Mouse (Mus musculus): ENCODE measurements at regions not wholly inside any gene's neighbourhood (a gene's known extent, or its start where the extent isn't known, plus 50 kb on each side); places are given as distances from the start of the nearest gene placed in this dataset.
A peak's percentile ranks its signal among the peaks of the same experiment; 100 is the strongest.
"Not testable (repeated sequence)": the region's sequence is repeated elsewhere in the genome, so short reads cannot be mapped to it uniquely, and the experiment has no call there.

DNA sequence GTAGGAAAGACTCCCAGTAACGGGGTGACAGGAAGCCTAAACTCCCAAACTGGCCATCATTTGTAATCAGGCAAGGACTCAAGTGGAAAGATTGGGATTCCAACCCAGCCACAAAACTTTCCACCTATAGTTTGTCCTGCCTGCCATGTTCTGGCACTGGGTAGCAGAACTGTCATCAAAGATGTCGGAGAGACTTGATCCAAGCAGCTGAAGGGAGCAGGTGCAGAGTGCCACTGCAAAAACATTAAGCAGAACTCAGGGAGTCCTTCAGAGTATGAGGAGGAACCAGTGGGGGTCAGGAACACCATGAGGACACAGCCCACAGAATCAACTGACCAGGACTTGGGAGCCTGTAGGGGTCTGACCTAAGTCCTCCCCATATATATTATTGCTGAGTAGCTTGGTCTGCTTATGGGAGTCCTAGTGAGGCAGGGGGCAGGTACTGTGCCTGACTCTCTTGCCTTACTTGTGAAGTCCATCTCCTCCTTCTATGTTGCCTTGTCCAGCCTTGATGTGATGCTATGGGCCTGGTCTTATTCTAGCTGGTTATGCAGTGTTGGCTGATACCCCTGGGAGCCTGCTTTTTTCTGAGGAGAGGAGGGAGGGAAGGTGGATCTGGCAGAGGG lies 323.5 kb downstream of the Arl4a start:
- DNase-seq, result no peak

DNA sequence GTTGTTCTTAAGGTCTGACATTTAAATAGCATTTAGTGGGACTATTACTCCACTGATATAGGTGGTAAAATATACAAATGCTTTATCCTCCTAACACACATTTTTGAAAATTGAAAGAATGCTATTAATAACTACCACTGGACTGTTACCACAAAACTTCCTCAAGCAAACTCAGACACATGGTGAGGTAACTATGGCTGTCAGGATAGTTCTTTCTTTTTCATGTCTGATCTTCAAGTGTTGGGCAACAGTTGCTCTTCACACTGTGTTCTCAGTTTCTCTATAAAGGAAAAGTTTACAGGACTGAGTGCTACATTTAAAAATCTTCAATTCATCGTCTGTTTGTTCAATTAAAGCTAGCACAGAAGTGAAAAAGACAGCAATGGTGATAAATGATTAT lies 326.0 kb downstream of the Arl4a start:
- no peak for DNase-seq

DNA sequence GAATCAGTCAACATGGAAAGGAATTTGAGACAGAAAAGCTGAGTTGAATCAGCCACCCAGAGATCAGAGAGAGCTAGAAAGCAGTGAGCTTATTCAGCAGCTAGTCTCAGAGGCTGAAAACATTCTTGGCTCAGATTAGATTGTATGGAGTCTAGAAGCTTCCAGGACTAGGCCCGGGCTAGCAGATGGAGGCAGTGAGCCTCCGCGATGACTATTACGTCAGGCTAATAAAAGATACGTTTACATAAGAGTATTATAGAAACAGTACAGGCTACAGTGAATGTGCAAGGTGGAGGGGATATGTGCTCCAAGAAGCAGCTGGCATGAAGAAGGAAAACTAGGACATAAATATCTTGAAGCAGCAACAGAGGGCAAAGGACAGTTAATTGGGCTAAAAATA lies 328.0 kb downstream of the Arl4a start:
- DNase-seq, result no peak

DNA sequence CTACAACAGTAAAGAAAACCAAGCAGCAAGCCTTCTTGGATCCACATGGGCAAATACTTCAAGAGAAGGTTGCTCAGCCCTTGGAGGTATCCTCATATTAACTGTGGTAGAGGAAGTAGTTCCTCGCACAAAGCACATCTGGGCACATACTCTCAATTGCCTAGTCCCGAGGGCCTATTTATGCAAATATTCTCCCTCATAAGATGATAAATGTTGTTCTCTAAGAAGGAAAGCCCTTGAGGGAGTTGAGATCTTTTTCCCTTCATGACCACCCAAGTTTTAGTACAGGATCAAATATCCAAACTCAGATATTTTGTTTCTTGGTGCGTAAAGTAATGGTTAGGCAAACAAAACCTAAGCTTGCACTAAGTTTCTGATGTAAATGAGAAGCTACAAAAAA lies 340.6 kb downstream of the Arl4a start:
- DNase-seq, result no peak

DNA sequence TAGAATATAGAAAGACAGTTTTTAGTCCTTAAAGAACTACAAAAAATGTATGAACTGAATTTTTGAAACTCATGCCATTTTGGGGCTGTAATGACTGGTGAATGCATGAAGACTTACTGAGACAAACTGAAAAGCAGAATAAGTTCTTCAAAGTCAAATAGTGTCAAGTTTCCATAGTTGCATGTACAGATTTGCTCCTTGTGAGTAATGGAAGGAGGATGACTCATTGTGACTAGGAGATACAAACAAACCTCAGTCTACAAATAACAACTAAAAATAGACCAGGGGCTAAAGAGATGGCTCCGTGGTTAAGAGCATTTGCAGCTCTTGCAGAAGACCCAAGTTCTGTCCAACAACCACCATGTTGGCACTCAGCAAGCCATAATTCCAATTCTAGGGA lies 342.5 kb downstream of the Arl4a start:
- DNase-seq, result no peak

DNA sequence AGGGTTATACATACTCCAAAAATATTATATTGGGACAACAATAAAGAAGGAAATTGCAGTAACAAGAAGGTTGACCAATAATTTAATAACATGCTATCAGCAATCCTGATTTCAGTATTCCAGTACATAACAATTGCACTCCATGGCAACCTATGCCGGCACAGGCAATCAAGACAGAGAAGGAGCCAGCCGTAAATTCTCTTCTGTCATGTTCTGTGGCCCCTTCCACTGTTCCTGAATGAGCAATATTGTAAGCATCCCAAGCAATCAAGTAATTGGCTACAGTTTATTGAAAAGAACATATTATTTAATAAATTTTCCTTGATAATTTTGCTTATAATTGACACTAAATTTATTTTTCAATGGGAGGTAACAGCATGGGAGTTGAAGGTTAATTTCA lies 345.8 kb downstream of the Arl4a start:
- no peak for DNase-seq

DNA sequence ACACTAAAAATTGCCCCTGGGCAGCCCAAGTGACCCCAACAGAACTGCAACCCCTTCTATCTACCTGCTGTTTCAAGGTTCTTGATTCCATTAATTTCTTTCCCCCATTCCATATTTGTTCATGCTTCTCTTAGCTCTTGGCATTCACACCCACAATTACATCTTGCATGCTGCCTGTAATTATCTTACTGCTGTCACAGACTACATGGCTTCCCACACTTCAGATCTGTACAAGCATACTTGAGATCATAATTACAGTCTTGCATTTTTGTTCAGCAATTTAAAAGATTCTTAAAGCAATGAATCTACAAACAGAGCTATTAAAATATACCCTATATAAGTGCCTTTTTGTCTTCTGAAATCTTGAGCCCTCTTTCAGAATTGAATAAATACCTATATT lies 352.4 kb downstream of the Arl4a start:
- no peak for DNase-seq

DNA sequence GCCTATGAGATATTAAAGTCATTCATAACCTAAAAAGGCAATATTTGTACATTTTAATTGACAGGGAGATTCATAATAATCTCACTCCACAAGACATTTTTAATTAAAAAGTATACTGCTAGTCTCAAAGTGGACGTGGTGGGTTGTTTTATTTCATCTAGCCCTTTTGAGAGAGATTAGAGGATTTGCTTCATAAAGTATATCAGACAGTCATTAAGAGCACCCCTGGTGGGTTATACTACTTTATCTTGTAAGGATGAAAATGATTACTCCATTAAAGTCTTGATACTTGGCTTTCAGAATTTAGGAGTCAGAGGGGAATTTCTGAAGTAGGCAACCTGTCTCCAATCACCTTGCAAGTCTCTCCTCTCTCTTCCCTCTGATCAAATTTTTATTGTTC lies 355.7 kb downstream of the Arl4a start:
- DNase-seq, result no peak

DNA sequence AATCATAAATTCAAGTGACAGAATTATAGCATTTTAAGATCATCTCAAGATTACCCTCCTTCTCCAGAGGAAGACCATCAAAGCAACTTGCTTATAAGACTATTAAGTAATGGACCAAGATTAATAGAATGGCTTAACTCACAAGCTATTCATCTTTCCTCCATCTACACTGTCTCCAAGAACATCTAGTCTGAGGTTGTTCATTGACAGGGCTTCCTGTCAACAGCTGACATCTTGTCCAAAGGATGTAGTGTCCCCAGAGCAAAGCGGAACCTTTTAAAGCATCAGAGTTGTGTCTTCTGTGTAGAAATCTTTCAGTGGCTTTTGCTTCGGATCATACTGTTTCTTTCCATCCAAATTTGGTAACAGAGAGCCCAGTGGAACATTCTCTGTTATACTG lies 362.2 kb downstream of the Arl4a start:
- DNase-seq, result no peak

DNA sequence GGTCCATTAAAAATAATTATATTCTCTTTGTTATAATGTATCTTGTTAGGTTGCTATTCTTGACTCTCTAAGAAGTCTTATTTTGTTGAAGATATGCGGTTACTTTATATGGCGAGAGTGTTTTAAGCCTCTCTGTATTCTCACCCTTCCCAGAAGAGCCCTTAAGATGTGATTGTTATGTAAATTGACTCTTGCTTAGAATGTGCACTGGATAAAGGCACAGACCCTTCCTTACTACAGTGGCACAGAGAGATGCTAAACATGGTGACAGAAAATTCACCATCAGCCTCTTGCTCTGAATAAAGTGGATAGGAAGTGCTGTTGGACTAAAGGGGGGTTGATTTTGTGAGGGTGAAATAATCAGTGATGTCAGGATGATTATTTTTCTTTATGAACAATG lies 370.1 kb downstream of the Arl4a start:
- DNase-seq, result no peak

DNA sequence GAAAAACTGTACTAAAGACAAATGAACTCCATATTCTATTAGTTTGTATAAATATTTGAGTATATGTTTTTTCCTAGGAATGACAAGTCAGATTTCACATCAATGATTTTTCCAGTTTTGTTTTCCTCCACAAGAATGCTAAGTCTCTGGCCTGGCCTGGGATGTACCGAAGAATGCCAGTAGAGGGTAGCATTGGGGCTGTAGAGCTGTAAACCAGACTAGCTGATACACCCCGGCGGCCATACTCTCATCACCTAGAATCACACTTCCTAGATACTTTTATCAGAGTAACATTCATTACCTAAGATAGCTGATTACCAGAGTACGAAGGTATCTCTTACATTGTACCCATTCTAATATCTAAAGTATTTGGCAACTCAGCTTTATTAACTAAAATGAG lies 372.4 kb downstream of the Arl4a start:
- DNase-seq, result peak; percentile 47 to 53

DNA sequence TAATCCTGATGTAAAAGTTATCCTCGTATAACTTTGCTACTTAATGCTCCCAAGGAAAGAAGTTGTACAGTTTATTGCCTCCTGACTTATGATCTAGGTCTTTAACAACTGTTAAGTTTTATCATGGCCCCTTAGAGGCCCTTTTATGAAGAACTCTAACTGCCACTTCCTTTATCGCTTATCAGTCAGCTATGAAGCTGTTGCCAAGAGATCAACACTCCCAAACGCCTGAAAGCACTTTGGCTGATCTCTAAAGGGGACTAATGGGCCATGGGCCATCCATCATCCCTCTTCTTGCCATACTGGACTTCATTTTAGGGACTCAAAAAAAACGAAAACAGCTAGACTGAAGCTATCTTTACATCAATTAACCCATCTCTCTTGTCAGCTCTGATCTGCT lies 377.4 kb downstream of the Arl4a start:
- DNase-seq, result no peak

DNA sequence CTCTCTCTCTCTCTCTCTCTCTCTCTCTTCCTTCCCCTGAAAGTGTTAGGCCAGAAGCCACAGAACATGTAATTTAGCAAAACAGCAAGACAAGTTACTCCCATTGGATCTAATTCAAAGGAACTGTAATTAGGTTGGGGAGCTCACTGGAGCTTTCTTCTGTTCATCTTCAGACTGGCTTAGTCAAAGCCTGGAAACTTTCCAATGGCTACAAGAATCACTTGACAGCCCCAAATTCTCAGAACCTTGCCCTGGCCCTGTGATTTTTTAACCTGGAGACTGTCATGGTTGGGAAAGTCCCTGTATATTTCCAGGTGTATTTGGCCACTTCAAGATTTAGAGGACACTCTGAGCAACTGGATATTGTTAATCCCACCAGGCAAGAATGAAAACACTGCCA lies 381.2 kb downstream of the Arl4a start:
- no peak for DNase-seq

DNA sequence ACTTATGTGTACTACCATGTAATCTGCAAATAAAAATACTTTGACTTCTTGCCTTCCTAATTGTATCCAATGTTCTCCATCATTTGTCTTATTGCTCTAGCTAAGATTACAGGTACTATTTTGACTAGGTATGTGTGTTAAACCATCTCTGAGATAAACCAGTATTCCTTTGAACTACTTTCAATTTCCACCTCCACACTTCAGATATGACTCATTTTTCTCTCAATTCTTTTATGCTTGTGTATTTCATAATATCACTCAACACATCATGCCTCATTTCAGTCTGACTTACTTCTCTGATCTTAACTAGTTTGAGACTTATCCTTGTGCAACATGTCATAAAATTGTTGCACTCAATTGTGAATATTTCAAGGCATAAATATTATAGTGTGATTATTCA lies 388.9 kb downstream of the Arl4a start:
- no peak for DNase-seq

DNA sequence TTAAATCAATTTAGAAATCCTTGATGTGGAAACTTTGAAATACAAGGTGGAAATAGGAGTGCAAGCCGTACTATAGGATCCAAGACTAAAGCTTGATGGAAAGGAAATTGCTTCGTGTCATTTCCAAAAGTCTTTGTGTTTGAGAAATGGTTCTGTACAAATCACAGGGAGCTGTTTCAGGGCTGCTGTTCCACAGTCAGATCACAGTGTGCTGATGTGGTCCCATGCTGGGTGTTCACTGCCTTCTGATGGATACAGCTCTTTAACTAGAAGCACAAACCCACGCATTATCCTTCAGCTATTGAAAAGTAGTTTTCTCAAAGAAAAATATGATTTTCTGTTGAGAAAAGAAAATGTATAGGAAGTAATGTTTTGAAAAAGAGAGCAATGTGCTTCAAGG lies 391.3 kb downstream of the Arl4a start:
- no peak for DNase-seq

DNA sequence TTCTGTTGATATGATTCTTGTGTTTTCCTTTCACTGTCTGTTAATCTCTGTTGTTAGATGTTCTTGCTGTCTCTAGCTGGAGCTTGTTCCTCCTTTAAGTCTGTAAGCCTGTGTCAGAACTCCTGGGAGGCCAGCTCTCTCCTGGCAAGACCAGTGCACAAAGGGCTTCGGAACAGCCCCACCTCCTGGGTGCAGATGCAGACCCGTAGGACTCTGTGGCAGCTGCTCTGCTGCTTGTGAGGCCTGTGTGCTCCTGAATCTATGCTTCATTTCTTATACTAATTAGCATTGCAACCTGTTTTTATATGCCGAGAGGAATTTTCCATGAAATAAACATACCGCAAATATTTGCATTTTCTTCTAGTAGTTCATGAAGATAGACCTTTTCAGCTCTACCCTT lies 392.2 kb downstream of the Arl4a start:
- DNase-seq, result no peak

DNA sequence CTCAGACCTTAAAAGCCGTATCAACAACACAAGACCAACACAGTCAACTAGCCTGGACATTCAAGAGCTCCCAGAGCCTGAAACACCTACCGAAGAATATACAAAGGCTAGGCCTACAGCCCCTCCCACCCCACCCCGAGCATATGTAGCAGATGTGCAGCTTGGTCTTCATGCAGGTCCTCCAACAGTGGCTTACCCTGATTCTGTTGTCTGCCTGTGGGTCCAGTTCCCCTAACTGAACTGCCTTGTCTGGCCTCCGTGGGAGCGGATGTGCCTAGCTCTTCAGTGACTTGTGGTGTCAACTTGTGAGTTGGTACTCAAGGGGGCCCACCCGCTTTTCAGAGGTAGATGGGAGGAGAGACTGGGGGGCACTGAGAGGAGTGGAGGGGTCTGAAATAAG lies 398.6 kb downstream of the Arl4a start:
- no peak for DNase-seq

DNA sequence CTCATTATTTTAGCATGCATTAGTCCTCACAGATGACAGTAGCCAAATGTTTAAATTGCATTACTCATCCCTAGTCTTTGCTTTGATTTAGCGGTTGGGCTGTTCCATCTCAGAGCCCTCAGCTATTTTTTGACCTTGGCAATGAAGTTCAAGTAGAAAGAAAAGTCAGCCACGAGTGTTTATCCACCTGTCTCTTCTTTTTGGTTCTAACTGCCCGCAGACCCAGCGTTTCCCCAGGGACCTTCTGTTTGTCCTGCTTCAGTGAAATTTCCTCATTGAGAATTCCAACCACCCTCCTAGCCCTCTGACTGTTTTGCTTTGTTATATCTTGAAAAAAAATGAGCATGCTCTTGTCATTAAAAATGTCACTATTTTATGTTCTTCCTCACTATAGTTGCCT lies 403.5 kb downstream of the Arl4a start:
- peak; percentile 2 to 4 for DNase-seq

DNA sequence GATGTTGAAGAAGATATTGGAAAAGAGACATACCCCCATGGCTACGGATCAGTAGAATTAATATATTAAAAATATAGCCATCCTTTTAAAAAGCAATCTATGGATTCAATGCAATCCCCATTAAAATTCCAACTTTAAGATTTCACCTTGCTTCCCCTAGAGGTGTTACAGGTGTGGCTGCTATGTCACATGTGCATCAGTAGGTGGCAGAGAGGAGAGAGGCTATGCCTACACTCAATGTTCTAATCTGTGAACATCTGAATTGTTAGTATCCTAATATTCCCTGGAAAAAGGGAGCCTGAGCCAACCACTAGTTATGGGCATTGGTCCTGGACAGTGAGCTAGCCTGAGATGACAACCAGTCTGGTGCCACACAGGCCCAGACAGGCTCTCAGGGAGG lies 416.6 kb downstream of the Arl4a start:
- DNase-seq, result no peak

DNA sequence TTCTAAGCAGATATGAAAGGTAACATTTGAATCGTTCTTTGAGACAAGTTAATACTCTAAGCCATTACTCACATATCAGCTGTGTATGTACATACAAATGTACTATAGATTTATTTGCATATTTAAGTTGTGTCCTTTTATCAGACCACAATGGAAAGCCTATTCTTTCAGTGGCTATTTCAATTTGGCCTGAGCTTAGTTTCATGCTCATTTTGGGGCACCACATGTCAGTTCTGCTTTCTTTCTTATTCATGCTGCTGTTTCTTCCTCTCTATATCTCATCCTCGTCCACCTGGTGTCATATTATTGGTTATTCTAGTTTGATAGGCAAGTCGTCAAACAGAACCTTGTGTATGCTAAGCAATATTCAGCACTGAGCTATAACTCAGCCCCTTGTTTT lies 432.5 kb downstream of the Arl4a start:
- DNase-seq, result no peak

DNA sequence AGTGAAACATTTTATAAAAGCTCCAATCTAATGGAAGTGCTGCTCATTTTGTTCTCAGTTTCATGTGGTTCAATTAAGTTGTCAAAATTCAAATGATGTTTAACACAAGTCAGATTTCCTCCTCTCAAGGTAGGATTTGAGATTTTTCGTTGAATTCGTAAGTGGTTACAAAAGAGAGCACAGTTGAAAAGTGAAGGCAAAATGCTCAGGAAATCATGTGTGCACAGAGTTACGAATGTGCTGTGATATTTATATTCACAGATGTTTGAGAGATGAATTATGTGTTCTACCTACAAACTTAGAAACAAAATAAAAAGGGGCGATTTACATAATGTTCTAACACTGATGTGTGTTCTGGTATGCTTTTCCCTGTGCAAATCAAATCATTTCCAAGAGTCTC lies 433.1 kb downstream of the Arl4a start:
- no peak for DNase-seq

DNA sequence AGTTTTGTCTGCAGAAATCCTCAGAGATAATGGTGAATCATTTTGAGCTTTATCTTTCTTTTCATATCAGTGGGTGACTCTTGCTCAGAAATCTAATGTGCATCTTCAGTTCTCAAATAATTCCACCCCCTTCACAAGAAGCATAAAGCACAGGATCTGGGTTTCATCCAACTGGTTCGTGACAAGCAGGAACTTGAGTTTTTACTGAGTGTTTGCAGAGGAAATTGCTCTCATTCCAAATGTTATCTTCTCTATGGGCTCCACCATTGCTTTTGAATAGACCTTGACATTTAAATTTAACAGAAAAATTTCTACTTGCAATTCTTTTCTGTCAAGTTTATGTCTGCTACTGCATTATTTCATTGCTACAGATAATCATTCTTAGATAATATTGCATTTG lies 443.1 kb downstream of the Arl4a start:
- no peak for DNase-seq

DNA sequence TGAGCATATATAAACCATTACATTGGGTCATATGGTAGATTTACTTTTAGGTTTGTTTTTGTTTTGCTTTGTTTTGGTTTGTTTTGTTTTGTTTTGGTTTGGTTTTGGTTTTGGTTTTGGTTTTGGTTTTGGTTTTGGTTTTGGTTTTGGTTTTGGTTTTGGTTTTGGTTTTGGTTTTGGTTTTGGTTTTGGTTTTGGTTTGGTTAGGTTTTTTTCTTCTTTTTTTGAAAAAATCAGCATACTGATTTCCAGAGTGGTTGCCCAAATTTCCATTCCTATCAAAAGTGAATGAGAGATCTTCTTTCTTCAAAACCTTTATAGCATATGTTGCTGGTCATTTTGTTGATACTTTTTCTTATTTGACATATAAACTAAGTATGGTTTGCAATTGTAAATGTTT lies 444.0 kb downstream of the Arl4a start:
- not testable (repeated sequence) for DNase-seq

DNA sequence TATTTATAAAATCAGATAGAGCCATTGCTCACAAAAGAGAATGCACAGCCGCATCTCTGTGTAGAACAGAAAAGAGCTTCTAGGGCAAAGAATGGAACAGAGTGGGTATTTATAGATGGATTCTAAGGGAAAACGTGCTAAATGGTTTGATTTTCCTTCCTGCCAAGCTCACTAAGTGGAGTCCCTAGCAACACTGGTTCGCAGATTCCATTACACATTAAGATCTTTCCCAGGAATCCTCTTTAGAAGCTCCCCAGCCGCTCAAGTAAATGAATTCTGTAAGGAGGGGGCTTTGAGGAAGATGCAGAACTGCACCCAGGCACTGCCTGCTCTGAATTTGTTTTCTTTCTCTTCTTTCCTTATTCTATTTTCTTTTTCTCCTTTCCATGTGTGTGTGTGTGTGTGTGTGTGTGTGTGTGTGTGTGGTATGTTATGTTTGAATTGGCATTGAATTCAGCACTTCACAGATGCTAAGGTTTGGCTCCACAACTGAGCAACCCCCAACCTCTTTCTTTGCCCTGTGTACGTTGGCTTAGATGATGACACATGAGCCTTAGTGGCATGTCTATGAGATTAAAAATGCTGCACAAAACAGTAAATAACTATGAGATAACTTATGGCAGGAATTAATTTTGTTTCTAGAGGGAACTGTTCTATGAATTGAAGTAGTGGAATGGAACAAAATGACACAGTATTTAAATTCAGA lies 450.5 kb downstream of the Arl4a start:
- no peak for DNase-seq

DNA sequence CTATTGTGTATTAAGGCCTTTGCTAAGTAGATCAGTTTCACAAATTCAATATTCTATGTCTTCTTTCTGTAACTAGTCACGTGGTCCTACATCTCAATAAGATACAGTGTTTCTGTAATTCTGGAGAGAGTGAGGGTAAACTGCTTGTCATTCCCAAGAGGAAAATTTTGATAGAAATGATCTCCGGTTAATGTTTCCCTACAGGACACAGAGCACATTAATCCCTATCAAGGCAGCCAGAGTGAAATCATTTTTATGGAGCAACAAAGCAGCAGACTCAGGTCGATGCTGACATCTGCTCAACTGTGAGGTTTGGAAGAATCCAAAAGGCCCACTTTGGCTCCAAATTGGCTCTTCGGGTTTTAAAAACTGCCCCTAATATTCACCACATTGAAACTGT lies 451.7 kb downstream of the Arl4a start:
- no peak for DNase-seq
